13 mouse cellular contexts compared by ENCODE assay signal in genomic region chr4:133196136-133196535, GRCm38 (mm10). TPM values are rescaled to one million over a fixed set of nuclear protein-coding genes. Genes with fewer than 3 reads are reported as not detected.
A peak's percentile ranks its signal among the peaks of the same experiment; 100 is the strongest.
DNase-seq lines count a peak whose midpoint lies in the region; ATAC-seq and TF ChIP-seq lines count a peak whose summit lies in the region.
"Had no signal": no experiment of that assay in that cellular context is flagged by ENCODE, and none has a peak within 500 bp of the region (broad histone marks: within the 10 kb centered on the region; RNA-seq: fewer than 3 reads in every experiment).

No protein-coding gene starts in this region.

- H3K27me3 ChIP-seq in forebrain, embryonic 10.5 days (ENCODE audit: poor library complexity, severe bottlenecking) = peaks cover 6% of the 10 kb centered on the region; the same call in 1 of the 2 replicates
- no peaks in the 10 kb centered on the region for H3K27me3 ChIP-seq in forebrain, postnatal 0 days (ENCODE audit: insufficient read depth, low read length)
- no peaks in the 10 kb centered on the region for H3K27me3 ChIP-seq in forebrain, embryonic 14.5 days (replicated peaks; ENCODE audit: control insufficient read depth, insufficient read depth, low read length)
- no peaks in the 10 kb centered on the region for H3K27me3 ChIP-seq in limb, embryonic 15.5 days

- ATAC-seq in forebrain, postnatal 0 days = no peak
- no peak for ATAC-seq in forebrain, embryonic 14.5 days
- ATAC-seq in limb, embryonic 15.5 days (ENCODE audit: insufficient number of reproducible peaks, low FRiP score, low TSS enrichment, low read depth) = no peak

- H3K4me2 ChIP-seq in forebrain, postnatal 0 days (ENCODE audit: low read depth) = no peak overlapping the region
- no peak overlapping the region for H3K4me2 ChIP-seq in forebrain, embryonic 14.5 days (ENCODE audit: low read length)
- no peak overlapping the region for H3K4me2 ChIP-seq in limb, embryonic 15.5 days

- no peak for DNase-seq in forebrain, embryonic 10.5 days (ENCODE audit: extremely low spot score, low spot score)
- DNase-seq in forebrain, postnatal 0 days = no peak
- DNase-seq in layer of hippocampus, adult 2 months (ENCODE audit: low spot score in 2 of 2) = no peak
- DNase-seq in layer of hippocampus, postnatal 10 days (ENCODE audit: low spot score in 2 of 2) = no peak
- no peak for DNase-seq in forebrain, embryonic 14.5 days (ENCODE audit: low spot score)
- no peak for DNase-seq in c-Kit-positive CD71-positive TER-119-positive erythroid progenitor cells, embryonic 14.5 days (ENCODE audit: low spot score)
- DNase-seq in left cerebral cortex, adult 9 months (ENCODE audit: low spot score in 2 of 2) = no peak
- DNase-seq: adrenal gland, postnatal 36 days; heart, adult 18-20 months; liver; lung, postnatal 10 days had no signal

- H3K4me3 ChIP-seq in forebrain, embryonic 10.5 days = no peak overlapping the region
- H3K4me3 ChIP-seq in forebrain, postnatal 0 days (ENCODE audit: low read depth, low read length) = no peak overlapping the region
- no peak overlapping the region for H3K4me3 ChIP-seq in layer of hippocampus, adult 2 months
- no peak overlapping the region for H3K4me3 ChIP-seq in forebrain, embryonic 14.5 days (ENCODE audit: low read depth, low read length)
- no peak overlapping the region for H3K4me3 ChIP-seq in limb, embryonic 15.5 days
- H3K4me3 ChIP-seq: myocyte had no signal

- WGBS in forebrain, embryonic 10.5 days = 85% methylated on average over 2 of the region's 2 CpGs
- 78% methylated on average over 2 of the region's 2 CpGs for WGBS in forebrain, postnatal 0 days
- 80% methylated on average over 2 of the region's 2 CpGs for WGBS in forebrain, embryonic 14.5 days
- 86% methylated on average over 2 of the region's 2 CpGs for WGBS in limb, embryonic 15.5 days

- peaks cover 59% of the 10 kb centered on the region for H3K36me3 ChIP-seq in forebrain, embryonic 10.5 days (replicated peaks)
- H3K36me3 ChIP-seq in forebrain, postnatal 0 days (ENCODE audit: insufficient read depth) = peaks cover 44% of the 10 kb centered on the region
- peaks cover 49% of the 10 kb centered on the region for H3K36me3 ChIP-seq in forebrain, embryonic 14.5 days (ENCODE audit: control insufficient read depth, insufficient read depth, low read length)
- peaks cover 54% of the 10 kb centered on the region for H3K36me3 ChIP-seq in limb, embryonic 15.5 days

- H3K9me3 ChIP-seq in forebrain, embryonic 10.5 days = no peaks in the 10 kb centered on the region
- no peaks in the 10 kb centered on the region for H3K9me3 ChIP-seq in forebrain, postnatal 0 days (ENCODE audit: low read length)
- H3K9me3 ChIP-seq in forebrain, embryonic 14.5 days (replicated peaks; ENCODE audit: control insufficient read depth, low read length) = no peaks in the 10 kb centered on the region
- H3K9me3 ChIP-seq in limb, embryonic 15.5 days = no peaks in the 10 kb centered on the region

- no peak overlapping the region for H3K9ac ChIP-seq in forebrain, postnatal 0 days
- no peak overlapping the region for H3K9ac ChIP-seq in forebrain, embryonic 14.5 days (ENCODE audit: low read length)
- no peak overlapping the region for H3K9ac ChIP-seq in limb, embryonic 15.5 days

- no peak for TF ChIP-seq CTCF in forebrain, postnatal 0 days (IDR thresholded peaks at IDR 0.05; ENCODE audit: low read depth)
- no peak for TF ChIP-seq CTCF in layer of hippocampus, adult 2 months (conservative IDR thresholded peaks at IDR 0.05)

- H3K4me1 ChIP-seq in forebrain, embryonic 10.5 days = peaks cover 65% of the 10 kb centered on the region
- H3K4me1 ChIP-seq in forebrain, postnatal 0 days (ENCODE audit: insufficient read depth) = peaks cover 31% of the 10 kb centered on the region
- H3K4me1 ChIP-seq in forebrain, embryonic 14.5 days (ENCODE audit: control insufficient read depth, insufficient read depth, low read length) = peaks cover 40% of the 10 kb centered on the region
- peaks cover 54% of the 10 kb centered on the region for H3K4me1 ChIP-seq in limb, embryonic 15.5 days

- H3K27ac ChIP-seq in forebrain, embryonic 10.5 days = peak overlapping the region; percentile 84
- H3K27ac ChIP-seq in forebrain, postnatal 0 days (ENCODE audit: low read depth, low read length) = no peak overlapping the region
- H3K27ac ChIP-seq in layer of hippocampus, adult 2 months = peak overlapping the region; percentile 72
- peak overlapping the region; percentile 87 for H3K27ac ChIP-seq in forebrain, embryonic 14.5 days (ENCODE audit: low read depth, low read length)
- H3K27ac ChIP-seq in limb, embryonic 15.5 days = peak overlapping the region; percentile 87; the same call in 1 of the 2 replicates

RNA-seq across cellular contexts. Expression of gene Cd164l2, which starts 15.8 kb away (rescaled TPM):
- 1.2 and 2.5 TPM in 2 replicates for polyA plus RNA-seq in forebrain, embryonic 10.5 days (2016; fragmentation: Nextera tagmentation; extraction: Ambion mirVana)
- 2.8 and 4.6 TPM in 2 replicates for total RNA-seq in forebrain, postnatal 0 days (2014; rRNA removed)
- polyA plus RNA-seq in forebrain, postnatal 0 days (2015; fragmentation: Nextera tagmentation; extraction: Ambion mirVana) = 4.2 and 6.1 TPM in 2 replicates
- 1 to 10 TPM; 2.3 to 4.2 TPM for total RNA-seq in layer of hippocampus, adult 2 months (2021)
- total RNA-seq in layer of hippocampus, postnatal 10 days (2021) = 1 to 10 TPM; 3.7 to 4.0 TPM
- 0.43 and 1.4 TPM in 2 replicates for polyA plus RNA-seq in forebrain, embryonic 14.5 days (2014; fragmentation: Nextera tagmentation; extraction: Ambion mirVana)
- polyA plus RNA-seq in limb, embryonic 15.5 days (2015; fragmentation: Nextera tagmentation; extraction: Ambion mirVana) = 3.6 and 5.2 TPM in 2 replicates
- total RNA-seq: heart, adult 18-20 months had no signal

RNA-seq across cellular contexts. Expression of gene Gpr3, which starts 16.2 kb away (rescaled TPM):
- polyA plus RNA-seq in forebrain, embryonic 10.5 days (2016; fragmentation: Nextera tagmentation; extraction: Ambion mirVana) = 0.06 and 0.27 TPM in 2 replicates
- 1.1 and 2.2 TPM in 2 replicates for total RNA-seq in forebrain, postnatal 0 days (2014; rRNA removed)
- 2.6 and 2.7 TPM in 2 replicates for polyA plus RNA-seq in forebrain, postnatal 0 days (2015; fragmentation: Nextera tagmentation; extraction: Ambion mirVana)
- 1 to 10 TPM; 5.0 to 5.3 TPM for total RNA-seq in layer of hippocampus, adult 2 months (2021)
- total RNA-seq in layer of hippocampus, postnatal 10 days (2021) = 1 to 10 TPM; 5.0 to 6.0 TPM
- 0.62 and 1.1 TPM in 2 replicates for polyA plus RNA-seq in forebrain, embryonic 14.5 days (2014; fragmentation: Nextera tagmentation; extraction: Ambion mirVana)
- not detected in 2 replicates for polyA plus RNA-seq in limb, embryonic 15.5 days (2015; fragmentation: Nextera tagmentation; extraction: Ambion mirVana)
- total RNA-seq: heart, adult 18-20 months had no signal

RNA-seq across cellular contexts. Expression of gene Map3k6, which starts 44.5 kb away (rescaled TPM):
- polyA plus RNA-seq in forebrain, embryonic 10.5 days (2016; fragmentation: Nextera tagmentation; extraction: Ambion mirVana) = 1.7 and 1.8 TPM in 2 replicates
- 4.7 and 7.2 TPM in 2 replicates for total RNA-seq in forebrain, postnatal 0 days (2014; rRNA removed)
- polyA plus RNA-seq in forebrain, postnatal 0 days (2015; fragmentation: Nextera tagmentation; extraction: Ambion mirVana) = 4.3 and 4.4 TPM in 2 replicates
- 10 to 100 TPM in 1 of 2 experiments, 1 to 10 TPM in 1; 5.8 to 10.5 TPM for total RNA-seq in layer of hippocampus, adult 2 months (2021)
- total RNA-seq in layer of hippocampus, postnatal 10 days (2021) = 1 to 10 TPM; 4.6 to 5.7 TPM
- 1.1 and 1.7 TPM in 2 replicates for polyA plus RNA-seq in forebrain, embryonic 14.5 days (2014; fragmentation: Nextera tagmentation; extraction: Ambion mirVana)
- polyA plus RNA-seq in limb, embryonic 15.5 days (2015; fragmentation: Nextera tagmentation; extraction: Ambion mirVana) = 21.3 and 21.4 TPM in 2 replicates
